Mouse (Mus musculus): Measurements from ENCODE around the gene Igfals. TPM values are rescaled to one million over a fixed set of nuclear protein-coding genes. Genes with fewer than 3 reads are reported as not detected.

The Igfals gene
- under 1 TPM; 0.15 to 0.42 TPM for total RNA-seq (2023)

GRCm38 (mm10) chr17:24865776-24866175 is at the start of gene Igfals:
Gene Igfals (plus strand): TSS chr17:24865997.

GRCm38 (mm10) chr17:24839842-24840241 is 26.0 kb upstream of the Igfals start, which contains the start of gene Hagh:
Gene Hagh (plus strand): TSS chr17:24840143.

GRCm38 (mm10) chr17:24850065-24850772 is 15.6 kb upstream of the Igfals start, which contains the start of gene Fahd1:
Gene Fahd1 (minus strand): TSS chr17:24850364.

GRCm38 (mm10) chr17:24886134-24886931 is 20.5 kb downstream of the Igfals start, which contains the start of the genes Nubp2 and Spsb3:
Gene Nubp2 (minus strand): TSS chr17:24886349.
Gene Spsb3 (plus strand): TSS chr17:24886643.

GRCm38 (mm10) chr17:24894995-24895547 is 29.3 kb downstream of the Igfals start, which contains the start of the genes Eme2 and Mrps34:
Gene Eme2 (minus strand): TSS chr17:24895087.
Gene Mrps34 (plus strand): TSS chr17:24895116.

GRCm38 (mm10) chr17:24896241-24896992 is 30.6 kb downstream of the Igfals start, which contains the start of gene Nme3:
Gene Nme3 (plus strand): TSS chr17:24896500.

Other genes with a start within 250 kb of the Igfals start
- gene Tsc2, start 233.4 kb upstream of the Igfals start, total RNA-seq (2023): 10 to 100 TPM; 40.6 to 46.9 TPM
- 1 to 10 TPM; 1.0 to 3.5 TPM for gene Nthl1, start 233.3 kb upstream of the Igfals start, total RNA-seq (2023)
- 1 to 10 TPM; 2.0 to 2.9 TPM for gene Slc9a3r2, start 215.7 kb upstream of the Igfals start, total RNA-seq (2023)
- not detected for gene Npw, start 207.5 kb upstream of the Igfals start, total RNA-seq (2023)
- gene Zfp598, start 196.3 kb upstream of the Igfals start, total RNA-seq (2023): 10 to 100 TPM; 26.5 to 28.8 TPM
- gene Syngr3, start 176.0 kb upstream of the Igfals start, total RNA-seq (2023): under 1 TPM in 1 of 2 experiments, not detected in 1; 0.20 TPM
- gene Gfer, start 169.8 kb upstream of the Igfals start, total RNA-seq (2023): 1 to 10 TPM; 7.9 to 9.0 TPM
- 1 to 10 TPM; 1.8 to 2.2 TPM for gene Noxo1, start 169.8 kb upstream of the Igfals start, total RNA-seq (2023)
- 10 to 100 TPM; 12.1 to 16.7 TPM for gene Tbl3, start 158.3 kb upstream of the Igfals start, total RNA-seq (2023)
- gene Rnf151, start 147.9 kb upstream of the Igfals start, total RNA-seq (2023): not detected
- gene Rps2, start 147.9 kb upstream of the Igfals start, total RNA-seq (2023): 100 to 1,000 TPM; 644 to 709 TPM
- gene Ndufb10, start 141.5 kb upstream of the Igfals start, total RNA-seq (2023): 10 to 100 TPM; 71.6 to 74.1 TPM
- 1 to 10 TPM; 1.0 to 1.2 TPM for gene Rpl3l, start 138.2 kb upstream of the Igfals start, total RNA-seq (2023)
- gene Msrb1, start 129.4 kb upstream of the Igfals start, total RNA-seq (2023): 1,000 to 10,000 TPM; 1,053 to 1,152 TPM
- under 1 TPM in 1 of 2 experiments, not detected in 1; 0.66 TPM for gene Hs3st6, start 113.0 kb upstream of the Igfals start, total RNA-seq (2023)
- not detected for gene Meiob, start 61.7 kb upstream of the Igfals start, total RNA-seq (2023)
- 10 to 100 TPM; 49.6 to 49.7 TPM for gene Hagh, start 25.9 kb upstream of the Igfals start, total RNA-seq (2023)
- 1 to 10 TPM; 5.1 to 6.5 TPM for gene Fahd1, start 15.6 kb upstream of the Igfals start, total RNA-seq (2023)
- 10 to 100 TPM; 36.0 to 39.5 TPM for gene Nubp2, start 20.4 kb downstream of the Igfals start, total RNA-seq (2023)
- gene Spsb3, start 20.6 kb downstream of the Igfals start, total RNA-seq (2023): 10 to 100 TPM; 20.6 to 24.6 TPM
- gene Eme2, start 29.1 kb downstream of the Igfals start, total RNA-seq (2023): 10 to 100 TPM; 11.7 to 16.5 TPM
- 10 to 100 TPM; 14.6 to 18.9 TPM for gene Mrps34, start 29.1 kb downstream of the Igfals start, total RNA-seq (2023)
- gene Nme3, start 30.5 kb downstream of the Igfals start, total RNA-seq (2023): 10 to 100 TPM; 15.6 to 23.0 TPM
- gene Mapk8ip3, start 71.0 kb downstream of the Igfals start, total RNA-seq (2023): 10 to 100 TPM; 61.9 to 68.8 TPM
- 10 to 100 TPM; 36.4 to 38.8 TPM for gene Jpt2, start 94.7 kb downstream of the Igfals start, total RNA-seq (2023)
- gene Cramp1l, start 149.8 kb downstream of the Igfals start, total RNA-seq (2023): 10 to 100 TPM; 29.6 to 30.1 TPM
- 10 to 100 TPM; 13.2 to 21.9 TPM for gene Ift140, start 150.1 kb downstream of the Igfals start, total RNA-seq (2023)
- not detected for gene Tmem204, start 217.6 kb downstream of the Igfals start, total RNA-seq (2023)
- gene Telo2, start 250.0 kb downstream of the Igfals start, total RNA-seq (2023): 10 to 100 TPM; 10.4 to 11.8 TPM

Data from neutrophil, adult 83 days (primary cell).